Mouse (Mus musculus): ENCODE data around the gene Grhl1. TPM values are rescaled to one million over a fixed set of nuclear protein-coding genes. Genes with fewer than 3 reads are reported as not detected.
"Not testable (repeated sequence)": the region's sequence is repeated elsewhere in the genome, so short reads cannot be mapped to it uniquely, and the experiment has no call there.

Gene Grhl1
- polyA plus RNA-seq (2012; ENCODE audit: insufficient read depth, low replicate concordance) = 0.43 TPM in 1 of 2 replicates, not detected in the other

DNA sequence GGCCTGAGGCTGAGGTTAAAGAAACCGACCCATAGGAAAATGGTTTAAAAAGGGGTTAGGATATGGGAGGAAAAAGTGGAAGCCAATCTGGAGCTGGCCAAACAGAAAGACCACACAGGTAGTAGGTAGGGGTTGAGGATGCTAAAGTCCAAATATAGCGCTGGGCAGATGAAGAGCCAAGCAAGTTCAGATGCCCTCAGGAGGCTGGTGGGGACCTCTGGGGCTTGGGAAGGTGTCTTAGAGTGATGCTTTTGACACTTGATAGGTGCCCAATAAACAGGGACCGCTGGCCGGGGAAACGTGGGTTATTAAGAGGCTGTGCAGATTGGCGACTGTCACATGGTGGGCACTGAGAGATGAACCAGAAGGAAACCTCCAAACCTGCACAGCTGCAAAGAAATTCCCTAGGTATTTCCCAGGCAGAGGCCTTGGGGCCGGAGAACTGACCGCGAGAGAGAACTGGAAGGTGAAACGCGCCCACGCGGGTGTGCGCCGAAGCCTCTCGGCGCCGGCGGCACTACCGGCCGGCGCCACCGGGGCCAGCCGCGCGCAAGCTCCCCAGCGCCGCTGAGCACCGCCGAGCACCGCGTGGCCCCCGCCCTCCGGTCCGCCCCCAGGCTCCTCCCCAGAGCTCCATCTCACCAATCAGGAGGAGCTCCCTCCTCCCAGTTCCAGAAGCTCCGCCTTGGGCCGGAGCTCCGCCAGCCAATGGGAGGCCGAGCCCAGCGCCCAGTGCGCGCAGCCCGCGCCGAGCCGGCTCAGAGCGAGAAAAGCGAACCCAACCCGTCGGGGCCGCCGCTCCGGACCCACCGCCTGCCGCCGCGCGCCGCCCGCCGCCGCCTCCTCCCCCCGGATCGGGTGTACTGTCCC is at the start of gene Grhl1:
Gene Grhl1 (plus strand): TSS at position 761 of the 870 bp plus-strand sequence.
- TF ChIP-seq GATA1 (IDR thresholded peaks at IDR 0.05; ENCODE audit: borderline replicate concordance, low read length) (no peak), FLI1 (IDR thresholded peaks at IDR 0.05; ENCODE audit: low read length) (no peak)
- H3K27me3 ChIP-seq (replicated peaks) = peaks cover 29% of the 10 kb centered on the region
- peaks cover 8% of the 10 kb centered on the region for H3K36me3 ChIP-seq (replicated peaks; ENCODE audit: low read length)
- H3K9me3 ChIP-seq = no peaks in the 10 kb centered on the region
- peaks cover 20% of the 10 kb centered on the region for H3K4me1 ChIP-seq
- peak within 1 kb of the TSS; percentile 92 for H3K4me3 ChIP-seq (replicated peaks)

DNA sequence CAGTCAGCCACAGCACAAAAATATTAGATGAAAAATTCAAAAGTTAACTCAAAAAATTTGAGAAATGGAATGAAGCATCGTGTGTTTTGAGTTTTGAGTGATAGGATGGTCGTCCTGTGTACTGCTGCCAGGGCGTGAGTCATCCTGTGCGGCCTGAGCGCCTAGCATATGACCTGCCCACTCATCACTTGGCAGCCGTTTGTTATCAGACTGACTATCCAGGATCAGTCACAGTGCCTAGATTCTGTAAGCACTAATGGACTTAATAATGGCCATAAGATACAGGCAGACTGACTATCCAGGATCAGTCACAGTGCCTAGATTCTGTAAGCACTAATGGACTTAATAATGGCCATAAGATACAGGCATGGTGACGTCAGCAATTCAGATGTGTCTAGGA is 47.0 kb upstream of the Grhl1 start:
- not testable (repeated sequence) for H3K4me3 ChIP-seq (replicated peaks); H3K27me3 ChIP-seq (replicated peaks); H3K9me3 ChIP-seq
- peaks cover 55% of the 10 kb centered on the region for H3K36me3 ChIP-seq (replicated peaks; ENCODE audit: low read length)
- H3K4me1 ChIP-seq = peaks cover 19% of the 10 kb centered on the region

DNA sequence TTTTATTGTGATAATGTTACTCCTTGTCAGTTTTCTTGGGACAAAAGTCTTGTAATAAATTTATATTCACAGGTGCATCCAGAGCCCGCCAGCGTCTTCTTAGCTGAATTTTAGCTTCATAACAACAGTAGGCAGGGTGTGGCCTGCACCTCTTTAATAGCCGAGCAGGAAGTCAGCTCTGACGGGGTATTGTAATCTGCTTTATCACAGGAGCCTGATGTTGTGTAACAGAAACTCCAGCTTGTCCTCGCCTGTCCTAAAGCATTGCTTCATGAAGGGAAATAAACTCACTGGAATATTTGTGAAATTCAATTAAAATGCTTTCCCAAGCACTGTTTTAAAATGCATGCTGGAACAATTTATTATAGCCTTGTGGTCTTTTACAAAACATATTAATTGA is 35.7 kb upstream of the Grhl1 start:
- H3K27me3 ChIP-seq (replicated peaks) = no peaks in the 10 kb centered on the region
- TF ChIP-seq GATA1 (IDR thresholded peaks at IDR 0.05; ENCODE audit: borderline replicate concordance, low read length) (no peak), FLI1 (IDR thresholded peaks at IDR 0.05; ENCODE audit: low read length) (no peak)
- H3K9me3 ChIP-seq = no peaks in the 10 kb centered on the region
- H3K36me3 ChIP-seq (replicated peaks; ENCODE audit: low read length) = peaks cover 42% of the 10 kb centered on the region
- no peak overlapping the region for H3K4me3 ChIP-seq (replicated peaks)
- peaks cover 14% of the 10 kb centered on the region for H3K4me1 ChIP-seq

DNA sequence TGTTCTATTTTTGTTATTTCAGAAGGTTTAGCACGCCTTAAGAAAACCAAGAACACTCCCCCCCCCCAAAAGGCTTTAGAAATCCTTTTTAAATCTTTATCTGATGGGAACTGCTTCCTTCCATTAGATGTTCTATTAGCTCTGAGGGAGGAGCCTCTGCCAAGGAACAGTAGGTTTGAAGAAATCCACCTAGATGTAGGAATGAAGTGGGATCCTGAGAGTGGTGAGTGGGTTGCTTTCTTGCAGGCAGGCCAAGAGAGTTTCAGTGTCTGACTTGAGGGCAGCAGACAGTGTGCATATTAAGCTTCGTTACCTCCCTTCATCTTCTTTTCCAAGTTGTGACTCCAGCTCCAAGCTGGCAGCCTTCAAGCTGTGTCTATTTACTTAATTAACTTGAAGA is 34.9 kb upstream of the Grhl1 start:
- Histone ChIP-seq H3K36me3 (replicated peaks; ENCODE audit: low read length) (peaks cover 34% of the 10 kb centered on the region), H3K4me1 (peaks cover 20% of the 10 kb centered on the region), H3K27me3 (replicated peaks) (no peaks in the 10 kb centered on the region), H3K9me3 (no peaks in the 10 kb centered on the region), H3K4me3 (replicated peaks) (no peak overlapping the region)
- TF ChIP-seq GATA1 (IDR thresholded peaks at IDR 0.05; ENCODE audit: borderline replicate concordance, low read length) (no peak), FLI1 (IDR thresholded peaks at IDR 0.05; ENCODE audit: low read length) (no peak)

DNA sequence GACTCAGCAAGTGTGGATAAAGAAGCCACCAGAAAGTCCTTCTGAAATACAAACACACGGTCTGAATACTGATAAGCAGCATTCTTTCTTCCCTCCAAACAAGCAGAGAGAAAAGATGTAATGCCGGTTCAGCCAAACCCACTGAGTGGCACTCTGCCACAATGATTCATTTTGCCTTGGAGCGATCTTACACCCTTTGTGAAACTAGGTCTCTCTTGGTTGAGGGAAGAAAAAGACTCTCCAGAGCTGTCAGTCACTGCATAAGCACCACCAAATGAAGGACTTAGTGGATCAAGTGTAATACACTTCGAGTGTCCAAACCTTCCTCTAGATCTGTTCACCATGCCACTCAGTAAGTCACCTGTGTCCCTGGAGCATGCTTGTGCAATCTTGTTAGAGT is 34.1 kb upstream of the Grhl1 start:
- Histone ChIP-seq H3K36me3 (replicated peaks; ENCODE audit: low read length) (peaks cover 30% of the 10 kb centered on the region), H3K4me1 (peaks cover 21% of the 10 kb centered on the region), H3K4me3 (replicated peaks) (no peak overlapping the region), H3K9me3 (no peaks in the 10 kb centered on the region), H3K27me3 (replicated peaks) (no peaks in the 10 kb centered on the region)
- TF ChIP-seq GATA1 (IDR thresholded peaks at IDR 0.05; ENCODE audit: borderline replicate concordance, low read length) (no peak), FLI1 (IDR thresholded peaks at IDR 0.05; ENCODE audit: low read length) (no peak)

DNA sequence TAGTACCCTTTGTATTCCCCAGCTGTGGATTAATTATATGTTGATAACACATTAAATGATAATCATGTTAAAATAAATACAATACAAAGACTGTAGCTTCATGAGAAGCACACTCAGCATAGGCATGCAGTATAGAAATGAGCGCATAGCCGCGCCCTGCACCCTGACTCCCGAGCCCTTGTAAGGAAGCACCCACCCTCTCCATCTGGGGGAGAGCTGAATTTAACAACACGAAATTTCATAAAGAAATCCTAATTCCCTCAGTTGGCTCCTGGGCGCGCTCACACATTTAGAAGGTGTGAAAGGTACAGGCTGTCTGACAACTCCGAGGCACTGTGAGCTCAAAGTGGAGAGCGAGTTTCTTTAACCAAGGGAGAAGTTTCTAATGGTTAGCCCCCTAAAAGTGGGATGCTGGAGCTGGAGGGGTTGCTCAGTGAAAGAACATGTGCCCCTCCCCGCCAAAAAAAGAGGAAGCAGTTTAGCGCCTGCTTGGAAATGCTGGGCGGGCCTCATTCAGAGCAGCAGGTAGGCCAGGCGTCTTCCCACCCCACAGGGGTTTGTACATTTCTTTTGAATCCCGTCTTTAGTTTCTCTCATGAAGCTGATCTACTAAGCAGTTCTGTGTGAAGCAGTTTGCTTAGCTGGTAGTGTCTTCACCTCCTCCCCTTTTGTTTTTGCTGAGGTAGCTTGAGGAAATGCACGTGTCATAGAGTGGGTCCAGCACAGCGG is 30.5 kb upstream of the Grhl1 start:
- no peaks in the 10 kb centered on the region for H3K27me3 ChIP-seq (replicated peaks)
- TF ChIP-seq GATA1 (IDR thresholded peaks at IDR 0.05; ENCODE audit: borderline replicate concordance, low read length) (no peak), FLI1 (IDR thresholded peaks at IDR 0.05; ENCODE audit: low read length) (no peak)
- H3K4me1 ChIP-seq = peaks cover 20% of the 10 kb centered on the region
- peaks cover 53% of the 10 kb centered on the region for H3K36me3 ChIP-seq (replicated peaks; ENCODE audit: low read length)
- no peaks in the 10 kb centered on the region for H3K9me3 ChIP-seq
- H3K4me3 ChIP-seq (replicated peaks) = no peak overlapping the region

DNA sequence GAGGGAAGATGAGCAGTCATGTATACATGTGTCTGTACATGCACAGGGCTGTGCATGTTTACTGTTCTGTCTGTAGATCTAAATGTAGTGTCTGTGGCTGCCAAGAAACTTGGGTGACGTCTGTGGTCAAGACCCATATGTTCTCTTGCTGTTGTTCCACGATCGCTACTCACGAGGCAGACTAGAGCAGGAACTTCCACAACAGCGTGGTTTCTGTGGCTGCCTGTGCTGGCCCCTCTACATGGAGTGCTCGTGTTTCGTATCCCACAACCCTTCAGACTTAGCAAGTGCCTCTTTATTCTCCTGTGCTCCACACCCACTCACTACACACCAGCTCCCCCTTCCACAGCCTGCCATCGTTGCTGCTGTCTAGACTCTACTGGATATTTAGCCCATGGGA is 24.4 kb upstream of the Grhl1 start:
- TF ChIP-seq GATA1 (IDR thresholded peaks at IDR 0.05; ENCODE audit: borderline replicate concordance, low read length) = no peak
- TF ChIP-seq FLI1 (IDR thresholded peaks at IDR 0.05; ENCODE audit: low read length) = no peak
- Histone ChIP-seq H3K4me3 (replicated peaks) (no peak overlapping the region), H3K9me3 (no peaks in the 10 kb centered on the region), H3K27me3 (replicated peaks) (no peaks in the 10 kb centered on the region), H3K36me3 (replicated peaks; ENCODE audit: low read length) (peaks cover 75% of the 10 kb centered on the region), H3K4me1 (peaks cover 32% of the 10 kb centered on the region)

DNA sequence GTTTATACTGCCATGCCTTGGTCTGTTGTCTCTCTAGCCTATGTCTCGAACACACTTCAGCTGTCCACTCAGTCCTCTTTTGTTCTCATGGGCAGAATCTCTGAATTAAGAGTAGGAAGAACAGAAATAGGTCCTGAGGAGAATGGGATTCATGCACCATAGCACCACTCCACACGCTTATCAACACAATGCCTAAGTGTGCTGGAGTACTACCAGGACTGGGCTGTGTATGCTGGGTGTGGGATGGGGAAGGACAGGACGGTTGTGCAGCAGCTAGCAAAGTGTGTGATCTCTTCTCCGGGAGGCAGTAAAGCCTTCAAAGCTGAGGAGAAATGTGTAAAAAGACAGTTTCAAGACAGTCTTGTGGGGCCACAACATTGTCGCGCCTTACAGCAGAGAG is 23.2 kb upstream of the Grhl1 start:
- TF ChIP-seq FLI1 (IDR thresholded peaks at IDR 0.05; ENCODE audit: low read length) (no peak), GATA1 (IDR thresholded peaks at IDR 0.05; ENCODE audit: borderline replicate concordance, low read length) (no peak)
- H3K36me3 ChIP-seq (replicated peaks; ENCODE audit: low read length) = peaks cover 75% of the 10 kb centered on the region
- no peak overlapping the region for H3K4me3 ChIP-seq (replicated peaks)
- H3K27me3 ChIP-seq (replicated peaks) = no peaks in the 10 kb centered on the region
- H3K4me1 ChIP-seq = peaks cover 32% of the 10 kb centered on the region
- no peaks in the 10 kb centered on the region for H3K9me3 ChIP-seq

DNA sequence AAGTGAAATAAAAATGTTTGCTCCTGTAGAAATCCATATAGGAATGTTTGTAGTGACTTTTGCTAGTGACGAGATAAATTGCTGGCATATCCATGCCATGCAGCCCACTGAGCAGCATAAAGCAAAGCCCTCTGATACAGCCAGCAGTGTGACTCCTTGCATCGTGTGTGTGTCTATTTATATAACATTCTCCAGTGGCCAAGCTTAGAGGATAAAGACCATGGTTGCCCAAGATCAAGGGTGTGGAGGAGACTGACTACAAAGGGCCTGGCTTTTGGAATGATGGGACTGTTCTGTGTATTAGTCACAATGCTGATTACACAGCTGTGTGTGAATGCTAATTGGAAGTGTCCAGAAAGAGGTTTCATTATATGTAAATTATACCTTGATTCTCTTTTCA is 19.6 kb upstream of the Grhl1 start:
- Histone ChIP-seq H3K9me3 (no peaks in the 10 kb centered on the region), H3K4me3 (replicated peaks) (no peak overlapping the region), H3K36me3 (replicated peaks; ENCODE audit: low read length) (peaks cover 66% of the 10 kb centered on the region), H3K27me3 (replicated peaks) (no peaks in the 10 kb centered on the region), H3K4me1 (peaks cover 15% of the 10 kb centered on the region)
- TF ChIP-seq GATA1 (IDR thresholded peaks at IDR 0.05; ENCODE audit: borderline replicate concordance, low read length) (no peak), FLI1 (IDR thresholded peaks at IDR 0.05; ENCODE audit: low read length) (no peak)

DNA sequence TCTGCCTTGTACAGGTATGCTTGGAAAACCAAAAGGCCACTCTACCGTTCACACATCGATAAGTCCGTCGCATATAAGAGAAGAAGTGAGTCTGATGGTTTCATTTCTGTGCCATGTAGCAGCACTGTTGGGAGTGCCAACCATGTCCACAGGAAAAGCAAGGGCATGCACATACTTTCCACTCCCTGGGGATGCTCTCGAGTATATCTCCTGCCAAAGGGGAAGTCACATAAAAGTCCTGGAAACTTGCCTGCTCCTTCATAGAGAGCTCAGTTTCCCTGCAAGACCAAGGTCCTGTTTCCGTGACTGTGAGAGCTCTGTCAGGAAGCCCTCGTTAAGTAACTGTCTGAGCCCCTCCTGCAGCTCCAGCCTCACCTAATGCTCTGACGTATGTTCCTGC is 16.1 kb upstream of the Grhl1 start:
- H3K36me3 ChIP-seq (replicated peaks; ENCODE audit: low read length) = peaks cover 59% of the 10 kb centered on the region
- H3K4me1 ChIP-seq = peaks cover under 1% of the 10 kb centered on the region
- no peaks in the 10 kb centered on the region for H3K9me3 ChIP-seq
- H3K4me3 ChIP-seq (replicated peaks) = no peak overlapping the region
- TF ChIP-seq GATA1 (IDR thresholded peaks at IDR 0.05; ENCODE audit: borderline replicate concordance, low read length) = no peak
- no peak for TF ChIP-seq FLI1 (IDR thresholded peaks at IDR 0.05; ENCODE audit: low read length)
- H3K27me3 ChIP-seq (replicated peaks) = no peaks in the 10 kb centered on the region
